Mouse (Mus musculus) heart, embryonic 11.5 days (tissue): Measurements from ENCODE around the gene 2310022B05Rik. TPM values are rescaled to one million over a fixed set of nuclear protein-coding genes. Genes with fewer than 3 reads are reported as not detected.

Source experiments
- ATAC-seq: fragments of 200-750 bp; cut with Nextera tagmentation; replicated peaks from 2 replicates; pipeline ENCODE4 v1.8.0; 2017; ENCODE audit warnings: moderate library complexity; ENCODE audit not compliant: insufficient number of reproducible peaks, low FRiP score, low TSS enrichment
- H3K27ac ChIP-seq: fragments of 300-500 bp; sonication (generic); 2 replicates; pipeline ENCODE4 v1.5.1; 2014; ENCODE audit warnings: mild to moderate bottlenecking, low read depth, low read length
- H3K27me3 ChIP-seq: fragments of 300-500 bp; sonication (generic); 2 replicates; pipeline ENCODE4 v1.6.1; 2014; ENCODE audit warnings: mild to moderate bottlenecking, low read length, mixed read lengths; ENCODE audit not compliant: control insufficient read depth, insufficient read depth
- H3K36me3 ChIP-seq: fragments of 300-500 bp; sonication (generic); 2 replicates; pipeline ENCODE4 v1.6.1; 2014; ENCODE audit warnings: mild to moderate bottlenecking, low read length, moderate library complexity, mixed read lengths; ENCODE audit not compliant: control insufficient read depth, insufficient read depth
- H3K4me1 ChIP-seq: fragments of 300-500 bp; sonication (generic); 2 replicates; pipeline ENCODE4 v1.6.1; 2014; ENCODE audit warnings: low read length; ENCODE audit not compliant: control insufficient read depth, insufficient read depth
- H3K4me2 ChIP-seq: fragments of 300-500 bp; sonication (generic); 2 replicates; pipeline ENCODE4 v1.6.1; 2014; ENCODE audit warnings: mild to moderate bottlenecking, moderate library complexity
- H3K4me3 ChIP-seq: fragments of 300-500 bp; sonication (generic); 2 replicates; pipeline ENCODE4 v1.5.1; 2014; ENCODE audit warnings: low read depth, low read length
- H3K9ac ChIP-seq: fragments of 300-500 bp; sonication (generic); 2 replicates; pipeline ENCODE4 v1.6.1; 2014; ENCODE audit warnings: mild to moderate bottlenecking, low read depth, low read length, moderate library complexity
- H3K9me3 ChIP-seq: fragments of 300-500 bp; sonication (generic); replicated peaks from 2 replicates; pipeline ENCODE4 v1.6.1; 2016; ENCODE audit warnings: low read length; ENCODE audit not compliant: control insufficient read depth
- WGBS: fragments of 180-500 bp; shearing (Covaris S2); extraction: QIAGEN DNeasy Blood & Tissue Kit; methylation state at CpG from one replicate; pipeline ENCODE4 v1.1.7; 2014; ENCODE audit not compliant: insufficient replicate concordance; 5-methylcytosine and 5-hydroxymethylcytosine counted together
- polyA plus RNA-seq: library from polyadenylated mRNA; unstranded; fragments of >200 nt; fragmentation: Nextera tagmentation; extraction: Ambion mirVana; gene quantifications from 2 replicates; pipeline ENCODE4 v1.2.1, GENCODE M21; 2014

The 2310022B05Rik gene
- polyA plus RNA-seq, 1 experiment from 2014 or later: 38.4 TPM

- H3K9ac ChIP-seq: no peak overlapping the region
- H3K36me3 ChIP-seq: peaks cover 19% of the 10 kb centered on the region
- H3K27me3 ChIP-seq: no peaks in the 10 kb centered on the region
- no peak overlapping the region for H3K4me2 ChIP-seq
- H3K4me1 ChIP-seq: peaks cover 12% of the 10 kb centered on the region; the same call in 1 of the 2 replicates
- H3K27ac ChIP-seq: peak overlapping the region; percentile 65
- no peak overlapping the region for H3K4me3 ChIP-seq
- H3K9me3 ChIP-seq: no peaks in the 10 kb centered on the region
- ATAC-seq: no peak
- WGBS: 60% methylated on average over 14 of the region's 14 CpGs
Measured at GRCm38 (mm10) chr8:124633001-124633703, 30.0 kb downstream of the 2310022B05Rik start.

- WGBS: 40% methylated on average over 7 of the region's 7 CpGs
- H3K9ac ChIP-seq: 0 out of 2 replicates have a peak overlapping the region, but pooled peaks have one; percentile 40
- H3K27me3 ChIP-seq: no peaks in the 10 kb centered on the region
- no peaks in the 10 kb centered on the region for H3K9me3 ChIP-seq
- no peak overlapping the region for H3K27ac ChIP-seq
- H3K4me1 ChIP-seq: peaks cover 12% of the 10 kb centered on the region; the same call in 1 of the 2 replicates
- no peak overlapping the region; the same call in 1 of the 2 replicates for H3K4me2 ChIP-seq
- no peak overlapping the region for H3K4me3 ChIP-seq
- peaks cover 10% of the 10 kb centered on the region for H3K36me3 ChIP-seq
- ATAC-seq: no peak
Measured at GRCm38 (mm10) chr8:124631966-124632365, 31.2 kb downstream of the 2310022B05Rik start.

GRCm38 (mm10) chr8:124630891-124631290, 32.3 kb downstream of the 2310022B05Rik start:
- no peak for ATAC-seq
- Histone ChIP-seq H3K9ac (no peak overlapping the region), H3K36me3 (no peaks in the 10 kb centered on the region; the same call in 1 of the 2 replicates), H3K27me3 (no peaks in the 10 kb centered on the region), H3K4me1 (peaks cover 12% of the 10 kb centered on the region; the same call in 1 of the 2 replicates), H3K4me2 (no peak overlapping the region), H3K27ac (no peak overlapping the region), H3K4me3 (no peak overlapping the region), H3K9me3 (no peaks in the 10 kb centered on the region)
- 83% methylated on average over 4 of the region's 4 CpGs for WGBS

- Histone ChIP-seq H3K9me3 (no peaks in the 10 kb centered on the region), H3K4me3 (no peak overlapping the region), H3K27ac (no peak overlapping the region), H3K27me3 (no peaks in the 10 kb centered on the region), H3K9ac (no peak overlapping the region), H3K36me3 (no peaks in the 10 kb centered on the region), H3K4me1 (peaks cover 12% of the 10 kb centered on the region; the same call in 1 of the 2 replicates), H3K4me2 (no peak overlapping the region)
- 78% methylated on average over 6 of the region's 6 CpGs for WGBS
- no peak for ATAC-seq
Measured at GRCm38 (mm10) chr8:124630489-124630888, 32.7 kb downstream of the 2310022B05Rik start.

- Histone ChIP-seq H3K36me3 (no peaks in the 10 kb centered on the region), H3K9ac (no peak overlapping the region), H3K9me3 (no peaks in the 10 kb centered on the region), H3K4me1 (no peaks in the 10 kb centered on the region), H3K27ac (no peak overlapping the region), H3K4me3 (no peak overlapping the region), H3K27me3 (no peaks in the 10 kb centered on the region), H3K4me2 (no peak overlapping the region)
- ATAC-seq: no peak
- 76% methylated on average over 9 of the region's 9 CpGs for WGBS
Measured at GRCm38 (mm10) chr8:124626251-124626650, 36.9 kb downstream of the 2310022B05Rik start.

GRCm38 (mm10) chr8:124621255-124621654, 41.9 kb downstream of the 2310022B05Rik start:
- H3K9ac ChIP-seq: no peak overlapping the region
- no peak overlapping the region for H3K4me2 ChIP-seq
- H3K27ac ChIP-seq: no peak overlapping the region
- H3K4me1 ChIP-seq: no peaks in the 10 kb centered on the region; the same call in 1 of the 2 replicates
- no peak overlapping the region for H3K4me3 ChIP-seq
- WGBS: 60% methylated on average over 5 of the region's 5 CpGs
- ATAC-seq: no peak
- no peaks in the 10 kb centered on the region for H3K9me3 ChIP-seq
- H3K27me3 ChIP-seq: peaks cover 5% of the 10 kb centered on the region; the same call in 1 of the 2 replicates
- H3K36me3 ChIP-seq: no peaks in the 10 kb centered on the region

GRCm38 (mm10) chr8:124618252-124618651, 44.9 kb downstream of the 2310022B05Rik start:
- no peaks in the 10 kb centered on the region; the same call in 1 of the 2 replicates for H3K4me1 ChIP-seq
- H3K9ac ChIP-seq: no peak overlapping the region
- H3K9me3 ChIP-seq: no peaks in the 10 kb centered on the region
- no peak overlapping the region for H3K27ac ChIP-seq
- H3K4me3 ChIP-seq: no peak overlapping the region
- no peak for ATAC-seq
- H3K27me3 ChIP-seq: peaks cover 12% of the 10 kb centered on the region
- H3K36me3 ChIP-seq: no peaks in the 10 kb centered on the region
- 60% methylated on average over 9 of the region's 9 CpGs for WGBS
- no peak overlapping the region for H3K4me2 ChIP-seq

- WGBS: 13% methylated on average over 17 of the region's 17 CpGs
- ATAC-seq: 0 out of 2 replicates have a peak, but pooled peaks have one; percentile 50
Measured at GRCm38 (mm10) chr8:124617266-124617869, 45.8 kb downstream of the 2310022B05Rik start.

More at GRCm38 (mm10) chr8:124617266-124617869, 45.8 kb downstream of the 2310022B05Rik start:
- H3K4me1 ChIP-seq: no peaks in the 10 kb centered on the region; the same call in 1 of the 2 replicates
- peak overlapping the region; percentile 37 for H3K4me3 ChIP-seq
- peaks cover 12% of the 10 kb centered on the region for H3K27me3 ChIP-seq
- H3K9ac ChIP-seq: peak overlapping the region; percentile 66
- H3K27ac ChIP-seq: no peak overlapping the region
- H3K36me3 ChIP-seq: no peaks in the 10 kb centered on the region
- H3K4me2 ChIP-seq: peak overlapping the region; percentile 83
- H3K9me3 ChIP-seq: no peaks in the 10 kb centered on the region
